Mouse (Mus musculus) heart, embryonic 16.5 days (tissue): ENCODE measurements at regions not wholly inside any gene's neighbourhood (a gene's known extent, or its start where the extent isn't known, plus 50 kb on each side); places are given as distances from the start of the nearest gene placed in this dataset.

Experiments used
- ATAC-seq: fragments of 200-750 bp; cut with Nextera tagmentation; replicated peaks from 2 replicates; pipeline ENCODE4 v1.8.0; 2017; ENCODE audit warnings: moderate number of reproducible peaks; ENCODE audit not compliant: insufficient read depth, low FRiP score; ENCODE audit errors: extremely low read depth
- H3K27ac ChIP-seq: fragments of 300-500 bp; sonication (generic); 2 replicates; pipeline ENCODE4 v1.5.1; 2014; ENCODE audit warnings: mild to moderate bottlenecking, low read length, control low read depth, moderate library complexity
- H3K27me3 ChIP-seq: fragments of 300-500 bp; sonication (generic); 2 replicates; pipeline ENCODE4 v1.6.1; 2014; ENCODE audit warnings: low read length, mixed read lengths; ENCODE audit not compliant: control insufficient read depth, insufficient read depth
- H3K36me3 ChIP-seq: fragments of 300-500 bp; sonication (generic); 2 replicates; pipeline ENCODE4 v1.6.1; 2014; ENCODE audit not compliant: control insufficient read depth, insufficient read depth
- H3K4me1 ChIP-seq: fragments of 300-500 bp; sonication (generic); 2 replicates; pipeline ENCODE4 v1.6.1; 2014; ENCODE audit warnings: low read length, mixed read lengths; ENCODE audit not compliant: control insufficient read depth, insufficient read depth
- H3K4me2 ChIP-seq: fragments of 300-500 bp; sonication (generic); 2 replicates; pipeline ENCODE4 v1.6.1; 2014; ENCODE audit warnings: low read depth, mild to moderate bottlenecking, control low read depth, low read length
- H3K4me3 ChIP-seq: fragments of 300-500 bp; sonication (generic); 2 replicates; pipeline ENCODE4 v1.5.1; 2014; ENCODE audit warnings: mild to moderate bottlenecking, control low read depth, low read length
- H3K9ac ChIP-seq: fragments of 300-500 bp; sonication (generic); 2 replicates; pipeline ENCODE4 v1.6.1; 2014; ENCODE audit warnings: low read length, control low read depth
- H3K9me3 ChIP-seq: fragments of 300-500 bp; sonication (generic); replicated peaks from 2 replicates; pipeline ENCODE4 v1.6.1; 2016; ENCODE audit warnings: low read length; ENCODE audit not compliant: control insufficient read depth
- WGBS: fragments of 180-500 bp; shearing (Covaris S2); extraction: QIAGEN DNeasy Blood & Tissue Kit; methylation state at CpG from one replicate; pipeline ENCODE4 v1.1.7; 2014; 5-methylcytosine and 5-hydroxymethylcytosine counted together

DNA sequence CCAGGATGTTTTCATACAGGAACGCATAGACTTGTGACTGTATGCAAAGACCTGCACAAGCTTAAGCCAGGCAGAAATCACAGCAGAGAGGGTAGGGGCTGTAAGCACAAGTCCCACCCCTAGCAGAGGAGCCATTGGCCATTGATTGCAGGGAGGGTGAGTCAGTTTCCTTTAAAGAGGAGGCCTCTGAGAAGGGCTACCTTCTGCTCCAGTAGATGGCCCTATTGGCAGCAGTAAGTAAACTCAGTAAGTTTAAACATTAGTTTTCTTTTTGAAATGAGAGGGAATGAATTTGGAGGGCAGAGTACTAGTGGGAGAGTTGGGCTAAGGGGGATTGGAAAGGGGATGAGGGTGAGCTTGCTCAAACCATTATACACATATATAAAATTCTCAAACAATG is 98.5 kb upstream of the Ercc6l2 start:
- ATAC-seq = no peak
- Histone ChIP-seq H3K4me2 (no peak overlapping the region), H3K4me3 (no peak overlapping the region), H3K36me3 (no peaks in the 10 kb centered on the region), H3K9me3 (peaks cover 7% of the 10 kb centered on the region), H3K27ac (no peak overlapping the region), H3K4me1 (peaks cover 14% of the 10 kb centered on the region), H3K9ac (no peak overlapping the region), H3K27me3 (no peaks in the 10 kb centered on the region)
- 79% methylated on average over 1 of the region's 1 CpGs for WGBS

DNA sequence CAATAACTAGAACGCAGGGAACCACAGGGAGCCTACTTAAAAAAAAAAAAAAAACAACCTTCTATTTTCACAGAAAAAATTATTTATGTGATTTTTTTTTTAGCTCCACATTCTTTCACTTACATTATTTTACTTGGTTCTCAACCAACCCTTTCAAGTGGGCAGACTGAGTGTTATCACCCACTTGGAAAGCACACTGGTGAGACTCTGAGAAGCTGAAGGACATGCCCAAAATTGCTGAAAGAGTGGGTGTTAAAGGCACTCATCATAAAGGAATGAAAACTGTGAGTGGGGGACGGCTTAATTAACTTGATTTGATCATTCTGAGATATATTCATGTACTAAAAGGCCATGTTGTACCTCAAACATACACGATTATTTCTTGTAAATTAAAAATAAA is 97.8 kb upstream of the Ercc6l2 start:
- H3K4me3 ChIP-seq = no peak overlapping the region
- no peaks in the 10 kb centered on the region for H3K27me3 ChIP-seq
- no peak overlapping the region for H3K9ac ChIP-seq
- H3K4me1 ChIP-seq = peaks cover 14% of the 10 kb centered on the region
- H3K27ac ChIP-seq = no peak overlapping the region
- H3K36me3 ChIP-seq = no peaks in the 10 kb centered on the region
- H3K4me2 ChIP-seq = no peak overlapping the region
- H3K9me3 ChIP-seq = peaks cover 7% of the 10 kb centered on the region
- no peak for ATAC-seq
- WGBS = 69% methylated on average over 3 of the region's 3 CpGs

GRCm38 (mm10) chr13:63718782-63719181 is 96.3 kb upstream of the Ercc6l2 start:
- H3K9ac ChIP-seq = no peak overlapping the region
- H3K27ac ChIP-seq = peak overlapping the region; percentile 58

DNA sequence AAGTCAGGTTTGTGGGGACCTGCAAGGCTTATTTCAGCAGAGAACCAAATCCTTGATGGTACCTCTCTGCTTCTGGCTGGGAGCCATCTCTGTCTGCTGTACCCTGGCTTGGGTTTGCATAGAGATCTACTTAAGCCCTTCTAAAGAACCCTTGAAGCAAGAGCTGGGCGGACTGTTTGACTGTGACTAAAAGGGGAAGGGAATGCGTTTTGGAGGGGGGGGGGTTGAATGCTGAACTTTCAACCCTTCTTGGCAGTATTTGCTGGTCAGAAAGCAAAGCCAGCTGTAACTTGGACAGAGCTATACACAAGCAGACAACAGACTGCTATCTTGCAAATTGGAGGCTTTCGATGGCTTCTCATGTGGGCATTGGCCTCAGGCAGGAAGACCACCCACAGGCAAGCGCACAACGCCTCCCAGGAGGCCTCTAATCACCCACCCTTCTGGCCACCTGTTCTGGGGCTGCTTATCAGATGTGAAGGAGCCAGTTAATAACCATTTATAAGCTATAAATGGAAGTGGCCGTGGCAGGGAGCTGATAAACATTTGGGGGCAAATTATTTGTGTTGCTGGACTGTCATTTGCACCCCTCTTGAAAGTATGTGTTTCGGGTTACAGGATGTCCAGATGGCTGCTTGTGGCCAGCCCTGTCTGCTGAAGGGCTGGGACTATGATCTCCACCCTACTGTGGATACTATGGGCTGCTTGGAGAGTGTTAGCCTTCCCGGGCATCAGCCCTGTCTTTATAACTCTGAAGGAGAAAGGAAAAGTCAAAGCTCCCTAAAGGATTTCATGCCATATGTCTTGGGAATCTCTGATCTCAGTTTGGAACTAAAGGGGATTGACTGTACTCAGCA is 95.5 kb upstream of the Ercc6l2 start:
- Histone ChIP-seq H3K4me1 (peaks cover 19% of the 10 kb centered on the region), H3K4me3 (no peak overlapping the region), H3K27ac (peak overlapping the region; percentile 58), H3K4me2 (no peak overlapping the region), H3K9me3 (no peaks in the 10 kb centered on the region), H3K36me3 (no peaks in the 10 kb centered on the region), H3K9ac (no peak overlapping the region), H3K27me3 (no peaks in the 10 kb centered on the region)
- WGBS = 23% methylated on average over 8 of the region's 8 CpGs
- ATAC-seq = peak; percentile 76

More at GRCm38 (mm10) chr13:63718782-63719181, 96.3 kb upstream of the Ercc6l2 start:
- no peaks in the 10 kb centered on the region for H3K9me3 ChIP-seq
- H3K36me3 ChIP-seq = no peaks in the 10 kb centered on the region
- H3K4me3 ChIP-seq = no peak overlapping the region
- H3K4me1 ChIP-seq = peaks cover 14% of the 10 kb centered on the region
- ATAC-seq = no peak
- WGBS = 39% methylated on average over 2 of the region's 2 CpGs
- no peak overlapping the region for H3K4me2 ChIP-seq
- H3K27me3 ChIP-seq = no peaks in the 10 kb centered on the region

- H3K9ac ChIP-seq = no peak overlapping the region
- no peaks in the 10 kb centered on the region for H3K9me3 ChIP-seq
- no peak overlapping the region for H3K4me3 ChIP-seq
- H3K27me3 ChIP-seq = no peaks in the 10 kb centered on the region
- H3K4me2 ChIP-seq = no peak overlapping the region
- ATAC-seq = no peak
- 72% methylated on average over 3 of the region's 3 CpGs for WGBS
- H3K36me3 ChIP-seq = no peaks in the 10 kb centered on the region
- H3K27ac ChIP-seq = no peak overlapping the region
- peaks cover 26% of the 10 kb centered on the region for H3K4me1 ChIP-seq
Measured at GRCm38 (mm10) chr13:63720610-63721009, 94.4 kb upstream of the Ercc6l2 start.

DNA sequence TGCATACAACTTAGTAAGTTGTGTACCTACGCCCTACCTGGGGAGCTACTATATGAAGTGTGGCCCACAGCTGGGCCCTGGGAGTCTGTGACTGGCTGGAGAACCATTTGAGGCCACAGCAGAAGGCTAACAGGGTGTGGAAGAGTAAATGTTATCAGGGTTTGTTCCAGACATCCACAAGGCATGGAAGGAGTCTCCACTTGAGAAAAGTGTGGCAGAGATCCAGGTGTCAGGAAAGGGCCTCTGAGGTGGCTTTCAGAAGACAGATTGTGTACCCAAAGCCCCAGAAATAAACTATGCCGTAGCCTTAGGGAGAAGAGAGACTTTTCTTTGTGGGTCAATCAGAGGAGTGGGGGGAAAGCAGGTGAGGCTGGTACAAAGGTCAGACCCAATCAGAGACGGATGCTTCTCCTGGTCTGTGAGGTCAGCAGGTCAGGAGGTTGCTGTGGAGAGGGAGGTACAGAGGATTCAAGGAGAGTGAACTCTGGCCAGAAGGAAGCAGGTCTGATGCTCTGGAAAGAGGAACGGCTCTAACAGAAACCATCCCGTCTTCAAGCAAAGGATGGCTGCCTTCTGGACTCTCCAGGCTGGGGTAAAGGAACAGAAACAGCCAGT is 93.9 kb upstream of the Ercc6l2 start:
- H3K9me3 ChIP-seq = no peaks in the 10 kb centered on the region
- H3K9ac ChIP-seq = no peak overlapping the region
- H3K4me1 ChIP-seq = peaks cover 26% of the 10 kb centered on the region
- no peak overlapping the region for H3K4me3 ChIP-seq
- no peaks in the 10 kb centered on the region for H3K27me3 ChIP-seq
- 78% methylated on average over 5 of the region's 5 CpGs for WGBS
- ATAC-seq = no peak
- H3K27ac ChIP-seq = no peak overlapping the region
- H3K36me3 ChIP-seq = no peaks in the 10 kb centered on the region
- H3K4me2 ChIP-seq = no peak overlapping the region

- Histone ChIP-seq H3K9ac (no peak overlapping the region), H3K4me2 (no peak overlapping the region), H3K4me3 (no peak overlapping the region), H3K36me3 (no peaks in the 10 kb centered on the region), H3K27me3 (no peaks in the 10 kb centered on the region), H3K4me1 (peaks cover 21% of the 10 kb centered on the region), H3K27ac (no peak overlapping the region), H3K9me3 (no peaks in the 10 kb centered on the region)
- no peak for ATAC-seq
- 50% methylated on average over 2 of the region's 2 CpGs for WGBS
Measured at GRCm38 (mm10) chr13:63724293-63724692, 90.7 kb upstream of the Ercc6l2 start.

GRCm38 (mm10) chr13:63724843-63725582 is 90.0 kb upstream of the Ercc6l2 start:
- 66% methylated on average over 2 of the region's 2 CpGs for WGBS
- ATAC-seq = no peak
- Histone ChIP-seq H3K27me3 (no peaks in the 10 kb centered on the region), H3K4me3 (no peak overlapping the region), H3K36me3 (no peaks in the 10 kb centered on the region), H3K9ac (no peak overlapping the region), H3K4me2 (no peak overlapping the region), H3K9me3 (no peaks in the 10 kb centered on the region), H3K4me1 (peaks cover 14% of the 10 kb centered on the region), H3K27ac (no peak overlapping the region)

DNA sequence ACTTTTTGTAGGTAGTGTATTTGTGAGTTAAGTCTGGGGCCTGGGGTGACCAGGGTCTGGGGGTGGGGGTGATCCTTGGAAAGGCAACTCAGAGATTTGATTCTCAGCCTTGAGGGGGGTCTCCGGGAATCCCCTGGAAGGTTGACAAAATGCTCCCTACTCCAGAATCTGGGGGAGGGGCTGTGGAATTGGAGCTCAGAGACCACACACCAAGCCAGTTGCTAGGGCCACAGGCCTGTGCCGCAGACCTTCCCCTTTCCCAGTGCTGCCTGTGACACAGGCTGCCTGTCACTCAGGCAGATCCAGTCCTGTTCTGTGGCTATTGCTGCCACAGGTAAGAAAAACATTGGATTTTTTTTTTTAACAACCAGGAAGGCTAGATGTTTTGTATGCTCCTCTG is 89.0 kb upstream of the Ercc6l2 start:
- no peaks in the 10 kb centered on the region for H3K27me3 ChIP-seq
- WGBS = 38% methylated on average over 2 of the region's 2 CpGs
- no peak overlapping the region for H3K4me2 ChIP-seq
- peaks cover 11% of the 10 kb centered on the region for H3K4me1 ChIP-seq
- H3K4me3 ChIP-seq = no peak overlapping the region
- ATAC-seq = no peak
- H3K9ac ChIP-seq = no peak overlapping the region
- no peaks in the 10 kb centered on the region for H3K9me3 ChIP-seq
- no peak overlapping the region for H3K27ac ChIP-seq
- no peaks in the 10 kb centered on the region for H3K36me3 ChIP-seq
